Mouse (Mus musculus): ENCODE measurements around the gene Srebf2.
A peak's percentile ranks its signal among the peaks of the same experiment; 100 is the strongest.
"Not testable (repeated sequence)": the region's sequence is repeated elsewhere in the genome, so short reads cannot be mapped to it uniquely, and the experiment has no call there.

Srebf2 gene

DNA sequence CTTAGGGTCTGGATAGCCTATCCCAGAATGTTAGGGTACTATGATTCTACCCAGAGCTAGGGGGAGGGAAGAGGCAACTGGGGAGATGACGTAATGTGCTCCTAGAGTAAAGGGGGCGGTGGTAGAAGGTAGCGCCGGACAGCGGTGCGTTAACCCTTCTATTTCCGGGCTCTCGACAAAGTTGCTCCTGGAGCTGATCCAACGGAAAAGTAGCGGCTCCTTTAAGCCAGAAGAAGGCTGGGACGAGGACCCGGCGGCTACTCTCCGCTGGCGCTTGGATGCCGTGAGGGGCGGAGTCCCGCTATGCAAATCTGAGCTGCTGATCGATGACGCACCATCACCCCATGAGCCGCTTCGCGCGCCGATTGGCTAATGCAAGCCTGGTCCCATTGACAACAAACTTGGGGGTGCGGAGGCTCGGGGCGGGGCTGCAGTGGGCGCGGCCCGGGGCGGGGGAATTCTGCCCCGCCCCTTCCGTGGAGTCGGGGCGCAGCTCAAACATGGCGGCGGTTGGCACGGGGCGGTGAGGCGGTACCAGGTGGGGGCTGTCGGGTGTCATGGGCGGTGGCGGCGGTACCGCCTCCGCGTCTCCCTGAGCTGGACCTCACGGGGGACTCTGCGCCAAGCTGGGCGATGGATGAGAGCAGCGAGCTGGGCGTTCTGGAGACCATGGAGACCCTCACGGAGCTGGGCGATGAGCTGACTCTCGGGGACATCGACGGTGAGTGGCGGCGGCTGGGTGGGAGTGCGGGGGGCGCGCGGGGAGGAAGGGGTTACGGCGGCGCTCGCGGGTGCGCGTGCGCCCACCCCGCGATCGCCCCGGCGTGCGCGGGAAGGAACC, at the start of gene Srebf2:
Srebf2 (plus strand) TSS at position 412 of the 841 bp plus-strand sequence.
- DNase-seq = peak; percentile 100

DNA sequence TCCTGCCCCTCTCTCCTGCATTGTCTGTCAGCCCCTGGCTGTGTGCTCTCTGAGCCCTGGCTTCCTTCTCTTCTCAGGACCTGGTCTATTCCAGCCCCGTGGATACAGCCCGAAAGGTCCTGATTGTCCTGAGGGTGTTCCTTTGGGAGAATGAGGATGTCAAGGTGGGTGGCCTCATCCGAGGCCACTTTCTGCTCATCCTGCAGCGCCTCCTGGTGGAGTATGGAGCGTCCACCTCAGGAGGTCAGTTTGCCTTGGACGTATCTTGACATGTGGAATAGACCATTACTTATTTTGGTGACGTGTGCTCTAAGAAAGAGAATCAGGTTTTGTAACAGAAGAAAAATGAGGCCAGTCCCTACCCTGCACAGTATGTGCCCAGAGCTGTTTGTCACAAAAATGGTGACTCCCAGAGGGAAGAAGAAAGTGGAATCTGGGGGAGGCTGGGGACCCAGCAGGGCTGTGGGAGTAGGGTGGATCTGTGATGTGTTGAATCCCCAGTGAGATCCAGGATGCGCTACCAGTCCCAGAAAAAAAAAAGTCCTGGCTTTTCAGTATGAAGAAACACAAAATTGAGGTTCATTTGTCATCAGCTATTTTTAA, 39.9 kb upstream of the Srebf2 start:
- DNase-seq = peak; percentile 45

DNA sequence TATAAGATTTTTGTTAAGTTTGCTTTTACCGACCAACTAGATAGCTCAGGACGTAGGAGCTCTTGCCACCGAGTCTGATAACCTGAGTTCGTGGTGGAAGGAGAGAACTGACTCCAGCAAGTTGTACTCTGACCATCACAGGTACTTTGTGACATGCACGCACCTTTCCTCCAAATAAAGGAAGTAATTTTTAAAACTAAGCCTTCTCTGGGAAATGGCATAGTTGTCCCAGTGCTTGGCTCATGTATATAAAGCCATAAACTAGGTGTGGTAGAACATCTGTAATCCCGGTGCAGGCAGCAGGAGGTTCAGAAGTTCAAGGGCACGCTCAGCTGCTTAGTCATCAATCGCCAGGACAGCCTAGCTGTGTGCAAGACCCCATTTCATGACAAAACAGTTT, 26.4 kb upstream of the Srebf2 start:
- no peak for DNase-seq

DNA sequence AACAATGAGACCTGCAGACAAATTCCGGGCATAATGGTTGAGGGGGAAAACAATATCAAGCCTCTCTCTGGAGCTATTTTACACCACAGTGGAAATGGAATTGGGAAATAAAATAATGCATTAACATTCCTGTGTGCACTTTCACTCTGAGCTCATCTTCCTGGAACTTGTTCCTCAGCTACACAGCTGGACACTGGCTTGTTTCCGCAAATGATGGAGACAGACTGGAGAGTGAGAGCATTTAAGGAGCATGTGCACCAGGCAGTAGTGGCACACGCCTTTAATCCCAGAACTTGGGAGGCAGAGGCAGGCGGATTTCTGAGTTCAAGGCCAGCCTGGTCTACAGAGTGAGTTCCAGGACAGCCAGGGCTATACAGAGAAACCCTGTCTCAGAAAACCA, 20.3 kb upstream of the Srebf2 start:
- DNase-seq = not testable (repeated sequence)

DNA sequence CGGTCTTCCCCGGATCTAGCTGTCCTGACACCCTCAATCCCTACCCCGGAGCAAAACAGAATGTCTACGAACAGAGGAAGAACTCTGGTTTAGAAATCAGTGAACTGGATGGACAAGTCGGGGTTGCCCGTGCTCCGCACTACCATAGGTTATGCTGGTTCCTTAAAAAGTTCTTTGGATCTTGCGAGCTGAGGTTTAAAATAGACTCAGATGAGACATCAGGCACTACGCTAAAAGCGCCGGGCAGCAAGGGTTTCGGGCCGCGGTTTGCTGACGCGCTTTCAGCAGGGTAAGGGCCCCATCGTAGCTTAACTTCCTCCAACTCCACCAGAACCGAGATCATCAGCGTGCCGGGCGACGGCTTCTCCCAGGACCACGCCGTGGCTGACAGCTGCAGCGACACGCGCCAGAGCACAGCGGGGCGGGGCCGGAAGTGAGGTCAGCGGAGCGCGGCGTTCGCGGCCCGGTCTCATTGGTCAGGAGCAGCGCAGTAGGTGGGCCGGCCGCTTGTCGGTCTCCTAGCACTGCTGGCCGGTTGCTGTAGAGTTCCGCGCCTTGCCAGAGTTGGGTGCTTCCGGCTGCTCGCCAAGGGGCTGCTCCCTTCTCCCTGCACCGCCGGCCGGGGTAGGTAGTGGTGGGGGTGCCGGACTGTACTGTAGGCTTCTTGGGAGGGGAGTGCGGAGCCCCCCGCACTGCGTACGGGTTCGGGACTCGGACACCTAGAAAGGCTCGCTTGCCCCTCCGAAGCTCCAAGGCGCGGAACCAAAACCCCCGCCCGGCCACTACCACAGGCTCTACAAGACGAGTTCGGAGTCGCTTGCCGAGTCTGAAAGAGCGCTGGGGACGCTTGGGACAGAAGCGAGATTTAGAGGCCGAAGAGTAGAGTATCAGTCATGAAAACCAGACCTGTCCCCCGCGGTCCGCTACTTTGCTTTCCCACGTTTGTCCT, 19.3 kb upstream of the Srebf2 start, which contains the start of gene Ccdc134:
Ccdc134 (plus strand) TSS at position 497 of the 949 bp plus-strand sequence.
- DNase-seq = peak; percentile 96

DNA sequence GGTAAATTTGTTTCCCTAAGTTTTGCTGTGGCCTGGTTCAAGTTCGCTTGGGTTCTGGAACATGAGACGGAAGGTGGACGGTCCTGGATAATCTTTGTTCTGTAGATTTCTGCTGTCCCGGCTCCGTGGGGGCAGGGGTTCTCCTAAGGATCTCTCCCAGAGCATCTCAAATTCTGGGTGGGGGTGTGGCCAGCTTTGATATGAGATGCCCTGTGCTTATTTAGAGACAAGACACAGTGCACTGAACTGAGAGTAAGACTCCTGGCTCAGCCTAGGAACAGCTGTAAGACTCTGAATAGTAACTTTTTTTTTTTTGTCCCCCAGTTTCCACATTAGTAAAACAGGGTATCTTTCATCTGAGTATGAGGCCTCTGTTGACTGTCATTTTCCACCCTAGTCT, 18.6 kb upstream of the Srebf2 start:
- no peak for DNase-seq

DNA sequence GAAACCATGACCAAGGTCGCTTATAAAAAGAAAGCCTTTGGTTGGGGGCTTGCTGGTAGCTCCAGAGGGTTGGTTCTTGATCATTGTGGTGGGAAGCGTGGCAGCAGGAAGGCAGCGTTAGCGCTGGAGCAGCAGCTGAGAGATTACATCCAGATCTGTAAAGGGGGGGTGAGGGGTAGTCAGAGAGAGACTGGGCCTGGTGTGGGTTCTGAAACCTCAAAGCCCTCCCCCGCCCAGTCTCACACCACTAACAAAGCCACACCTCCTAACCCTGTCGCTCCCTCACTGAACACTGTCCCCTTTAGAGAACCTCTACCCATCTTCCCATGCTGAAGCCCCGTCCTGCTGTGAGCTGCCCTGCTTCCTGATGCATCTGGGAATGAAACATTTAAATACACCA, 16.4 kb upstream of the Srebf2 start:
- no peak for DNase-seq

DNA sequence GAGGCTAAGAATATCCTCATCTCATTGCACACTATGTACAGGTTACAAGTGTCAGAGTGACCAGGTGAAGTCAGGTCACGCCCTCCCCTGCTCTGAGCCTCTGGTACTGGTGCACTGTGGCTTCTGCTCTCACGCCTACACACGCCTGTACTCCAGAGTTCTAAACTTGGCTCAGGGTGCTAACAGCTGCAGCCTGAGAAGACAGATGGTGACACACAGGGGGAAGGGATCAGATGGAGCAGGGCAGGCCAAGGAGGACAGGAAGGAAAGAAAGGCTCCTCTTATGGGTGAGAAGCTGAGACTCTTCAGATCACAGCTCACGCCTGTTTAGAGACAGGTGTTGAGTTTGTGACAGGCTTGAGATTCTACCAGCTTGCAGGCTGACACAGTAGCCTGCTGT, 11.6 kb upstream of the Srebf2 start:
- no peak for DNase-seq

DNA sequence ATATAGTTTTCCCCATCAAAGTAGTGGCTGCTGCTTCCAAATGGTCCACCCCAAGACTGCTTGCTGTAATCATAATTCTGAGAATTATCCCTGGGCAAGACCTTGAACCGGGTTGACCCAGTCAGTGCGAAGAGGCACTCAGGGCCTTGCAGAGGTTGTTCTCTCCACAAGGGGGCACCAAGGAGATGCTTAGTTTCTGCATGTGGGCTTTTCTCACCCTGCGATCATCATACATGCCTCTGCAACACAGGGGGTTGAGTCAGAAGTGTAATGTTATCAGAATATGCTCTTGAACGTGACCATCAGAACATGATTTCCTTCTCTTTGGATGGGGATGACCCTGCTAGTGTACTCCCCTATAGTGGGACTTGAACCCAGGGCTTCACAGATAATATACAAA, 8.4 kb upstream of the Srebf2 start:
- DNase-seq = peak; percentile 74

DNA sequence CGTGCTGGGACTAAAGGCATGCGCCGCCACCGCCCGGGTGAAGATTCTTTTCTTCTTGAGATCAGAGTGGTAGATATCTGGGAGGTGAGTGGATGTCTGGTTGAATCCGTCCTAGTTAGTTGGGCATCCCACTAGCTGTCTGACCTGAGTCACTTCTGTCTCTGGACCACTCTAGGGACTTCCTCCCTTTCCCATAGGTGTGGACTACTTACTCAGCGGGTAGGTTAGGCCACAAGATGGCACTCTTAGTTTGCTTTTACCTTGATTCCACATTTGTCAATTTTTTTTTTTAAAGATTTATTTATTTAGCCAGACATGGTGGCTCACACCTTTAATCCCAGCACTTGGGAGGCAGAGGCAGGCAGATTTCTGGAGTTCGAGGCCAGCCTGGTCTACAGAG, 7.8 kb upstream of the Srebf2 start:
- DNase-seq = peak; percentile 54

DNA sequence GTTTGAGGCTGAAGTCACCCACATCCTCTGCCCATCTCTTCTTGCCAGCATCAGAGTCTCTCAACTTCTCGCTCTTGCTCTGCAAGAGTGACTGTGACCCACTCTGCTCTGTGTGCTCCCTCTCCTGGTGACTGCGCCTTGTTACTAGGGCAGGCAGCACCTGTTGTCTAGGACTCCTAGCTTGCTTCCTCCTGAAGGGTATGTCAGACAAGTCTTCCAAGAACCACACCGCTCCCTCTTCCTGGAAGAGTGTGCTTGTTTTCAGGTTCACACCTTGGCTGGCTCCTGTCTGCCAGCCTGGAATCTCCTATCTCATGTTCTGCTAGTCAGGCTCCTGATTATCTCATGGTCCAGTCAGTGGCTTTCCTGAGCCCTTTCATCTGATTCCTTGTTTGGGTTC, 6.6 kb upstream of the Srebf2 start:
- DNase-seq = no peak

DNA sequence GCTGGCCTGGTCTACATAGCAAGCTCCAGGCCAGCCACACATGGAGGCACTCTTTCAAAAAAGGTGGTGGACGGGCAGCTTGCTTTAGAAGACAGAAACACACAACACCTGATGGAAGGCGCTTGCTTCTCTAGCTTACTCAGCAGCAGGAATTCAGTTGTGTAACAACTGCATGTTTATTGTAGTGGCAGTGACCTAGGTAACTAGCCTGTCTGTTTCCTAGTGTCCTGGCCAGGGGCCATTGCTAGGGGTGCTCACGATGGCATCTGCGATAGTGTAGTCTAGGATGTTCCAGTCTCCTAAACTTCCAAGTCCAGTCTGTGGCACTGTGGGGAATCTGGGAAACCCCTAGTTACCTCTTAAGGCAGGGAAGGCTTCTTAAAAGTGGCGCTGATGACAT, 2.8 kb upstream of the Srebf2 start:
- DNase-seq = no peak

DNA sequence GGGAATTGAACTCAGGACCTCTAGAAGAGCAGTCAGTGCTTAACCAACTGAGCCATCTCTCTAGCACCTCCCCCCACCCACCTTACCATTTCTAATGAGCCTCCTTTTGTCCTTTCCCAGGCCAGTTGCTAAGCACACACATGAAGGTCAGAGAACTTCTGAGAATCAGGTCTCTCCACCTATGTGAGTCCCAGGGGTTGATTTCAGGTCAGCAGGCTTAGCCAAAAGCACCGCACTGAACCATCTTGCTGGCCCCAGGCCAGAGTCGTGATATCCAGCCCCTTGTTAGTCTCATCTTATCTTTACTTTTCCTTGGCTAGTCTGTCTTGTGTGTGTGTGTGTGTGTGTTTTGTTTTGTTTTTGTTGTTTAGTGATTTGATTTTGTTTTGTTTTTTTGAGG, 1.6 kb upstream of the Srebf2 start:
- DNase-seq = no peak

DNA sequence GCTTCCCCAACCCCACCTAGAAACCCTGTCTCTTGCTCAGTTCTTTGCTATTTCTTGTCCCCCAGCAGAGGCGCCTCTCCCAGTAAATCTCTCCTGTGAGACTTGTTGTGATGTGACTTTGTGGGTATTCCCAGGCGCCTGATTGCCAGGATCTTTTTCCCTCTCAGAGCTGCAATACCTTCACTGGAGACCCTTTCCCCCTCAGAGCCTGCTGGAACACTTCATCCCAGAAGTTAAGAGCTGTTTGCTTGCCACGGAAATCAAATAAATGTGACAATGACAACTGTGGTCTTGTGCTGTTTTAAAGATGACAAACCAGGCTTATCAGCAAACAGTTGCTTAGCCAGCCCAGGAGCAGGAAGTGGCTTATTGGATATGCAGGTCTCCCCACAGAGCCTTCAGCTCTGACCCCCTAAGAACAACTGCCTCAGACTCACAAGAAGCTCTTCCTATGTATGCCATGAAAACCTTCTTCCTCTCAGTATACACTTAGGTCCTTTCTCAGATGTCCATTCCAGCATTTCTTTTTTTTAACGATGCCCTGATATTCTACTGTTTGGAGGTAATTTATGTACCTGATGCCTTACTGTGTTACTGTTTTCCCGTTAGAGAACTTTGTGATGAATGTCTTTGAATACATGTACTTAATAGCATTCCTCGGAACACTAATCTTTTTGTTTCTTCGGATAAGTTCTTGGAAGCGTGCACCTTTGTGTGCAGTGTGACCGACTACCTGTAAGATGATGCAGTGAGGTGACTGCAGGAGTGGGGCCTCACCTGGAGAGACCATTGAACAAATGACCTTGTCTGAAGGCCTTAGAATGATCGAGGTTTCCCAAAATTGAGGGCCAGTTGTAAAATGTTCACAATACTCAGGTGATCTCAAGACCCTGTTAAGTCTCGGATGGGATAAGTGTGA, 871 bp upstream of the Srebf2 start:
- no peak for DNase-seq

DNA sequence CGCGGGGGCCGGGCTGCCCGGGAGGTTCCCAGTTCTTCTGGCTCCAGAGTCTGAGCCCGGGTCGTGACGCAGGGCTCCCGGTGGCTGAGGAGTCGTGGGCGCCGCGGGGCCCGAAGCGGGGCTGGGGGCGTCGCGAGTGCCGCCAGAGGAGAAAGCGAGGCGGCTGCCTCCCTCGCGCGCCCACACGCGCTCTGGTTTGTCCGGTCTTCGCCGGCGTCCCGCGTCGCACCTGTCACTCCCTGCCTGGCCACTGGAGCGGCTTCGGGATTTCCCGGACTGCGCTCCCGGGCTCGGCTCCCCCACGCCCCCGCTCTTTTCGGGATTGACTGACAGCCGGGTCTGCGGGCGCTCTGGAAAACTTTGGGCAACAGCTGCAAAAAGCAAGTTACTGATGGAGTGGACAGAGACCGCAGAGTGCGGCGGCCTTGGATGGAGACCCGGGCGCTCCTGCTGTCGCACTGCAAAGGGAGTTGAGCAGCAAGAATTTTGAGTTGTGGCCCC, 680 bp downstream of the Srebf2 start:
- peak; percentile 55 for DNase-seq

DNA sequence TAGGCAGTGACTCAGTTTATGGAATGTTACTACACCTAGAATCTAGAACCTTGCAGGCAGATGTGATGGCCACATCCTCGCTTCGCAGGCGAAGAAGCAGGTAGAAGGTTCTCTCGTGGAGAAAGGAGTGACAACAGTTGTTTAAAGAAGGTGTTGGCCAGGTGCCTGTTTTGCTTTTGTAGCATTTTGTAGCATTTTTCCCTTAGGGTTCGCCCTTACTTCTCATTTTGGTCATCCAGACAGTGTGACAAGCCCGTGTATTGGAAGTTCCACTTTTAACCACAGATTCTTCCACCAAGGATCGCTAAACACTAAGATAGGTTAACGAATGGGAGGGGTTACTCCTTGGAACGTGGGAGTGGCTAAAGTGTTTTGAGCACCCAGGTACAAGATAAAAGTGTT, 1.5 kb downstream of the Srebf2 start:
- DNase-seq = no peak

DNA sequence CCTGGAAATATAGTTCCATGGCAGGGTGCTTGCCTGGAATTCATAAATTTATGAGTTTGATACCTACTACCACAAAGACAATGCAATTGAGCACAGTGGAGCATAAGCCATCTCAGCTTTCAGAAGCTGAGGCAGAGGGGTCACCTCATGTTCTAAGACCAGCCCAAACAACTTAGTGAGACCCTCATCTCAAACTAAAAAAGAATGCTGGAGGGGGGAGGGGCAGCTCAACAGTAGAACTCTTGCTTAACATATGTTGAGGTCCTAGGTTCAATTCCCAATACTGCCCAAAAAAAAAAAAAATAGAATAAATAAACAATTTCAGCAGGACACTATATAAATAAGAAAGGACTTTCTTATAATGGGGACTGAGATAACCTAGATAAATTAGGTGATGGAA, 3.1 kb downstream of the Srebf2 start:
- no peak for DNase-seq

DNA sequence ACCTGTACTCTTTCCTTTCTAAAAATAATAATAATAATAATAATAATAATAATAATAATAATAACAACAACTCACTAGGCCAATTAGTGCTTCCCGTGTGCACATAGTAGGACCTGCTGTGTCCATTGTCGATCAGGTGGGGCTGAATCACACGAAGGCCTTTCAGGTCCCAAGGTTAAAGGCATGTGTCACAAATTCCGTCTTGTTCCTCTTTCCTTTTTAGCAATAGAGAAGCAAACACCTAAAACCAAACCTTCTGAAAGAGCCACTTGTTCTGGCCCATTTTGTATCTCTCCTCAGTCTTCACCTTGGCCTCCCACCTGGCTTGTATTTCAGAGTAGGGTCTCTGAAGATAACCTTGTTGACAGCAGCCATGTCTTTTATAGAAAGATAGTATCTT, 4.2 kb downstream of the Srebf2 start:
- DNase-seq = no peak

DNA sequence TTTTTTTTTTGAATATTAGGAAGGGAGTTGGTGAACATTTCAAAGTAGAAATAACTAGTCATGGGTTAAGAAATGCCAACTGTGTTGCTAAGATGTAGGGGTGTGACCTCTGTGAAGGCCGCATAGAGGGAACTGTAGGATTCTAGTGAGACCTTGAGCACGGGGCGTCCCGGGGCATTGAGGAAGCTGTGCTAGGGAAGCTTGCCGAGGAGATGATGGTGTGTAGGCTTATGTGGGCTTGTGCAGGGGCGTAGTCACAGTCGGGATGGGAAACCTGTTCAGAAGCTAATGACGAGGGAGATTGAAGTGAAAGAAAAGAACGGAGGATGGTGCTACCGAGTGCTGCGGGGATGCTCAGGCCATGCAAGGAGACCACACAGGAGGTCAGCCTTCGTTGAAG, 5.0 kb downstream of the Srebf2 start:
- DNase-seq = no peak

DNA sequence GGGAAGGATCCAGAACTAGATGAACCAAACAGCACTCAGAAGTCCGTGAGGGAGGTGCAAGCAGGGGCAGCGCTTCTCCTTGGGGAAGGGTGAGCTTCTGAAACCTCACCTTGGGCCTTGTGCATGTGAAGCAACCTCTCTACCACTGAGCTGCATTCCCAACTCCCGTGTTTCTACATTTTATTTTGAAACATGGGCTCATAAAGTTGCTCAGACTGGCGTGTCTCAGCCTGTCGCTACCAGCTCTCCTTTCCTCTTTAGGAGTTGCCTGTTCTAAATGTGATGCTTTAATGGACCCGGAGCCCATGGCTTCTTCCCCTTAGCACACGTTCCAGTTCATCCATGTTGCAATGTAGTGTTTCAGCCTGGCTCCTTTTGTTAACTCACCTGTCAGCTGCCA, 5.5 kb downstream of the Srebf2 start:
- DNase-seq = no peak

DNA sequence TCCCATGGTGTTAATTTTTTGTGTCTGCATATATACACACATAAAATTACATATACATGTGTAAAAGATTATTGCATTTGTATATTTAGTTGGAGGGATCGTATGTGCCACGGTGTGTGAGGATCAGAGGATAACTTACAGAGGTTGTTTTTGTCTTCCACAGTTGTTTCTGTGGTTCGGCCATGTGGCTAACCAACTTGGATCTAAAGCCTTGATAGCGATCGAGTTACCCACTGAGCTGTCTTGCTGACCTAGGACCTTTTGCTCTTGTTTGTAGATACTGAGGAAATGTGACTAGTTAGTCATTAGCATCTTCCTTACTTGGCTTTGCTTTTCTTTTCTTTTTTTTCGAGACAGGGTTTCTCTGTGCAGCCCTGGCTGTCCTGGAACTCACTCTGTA, 9.3 kb downstream of the Srebf2 start:
- DNase-seq = no peak

DNA sequence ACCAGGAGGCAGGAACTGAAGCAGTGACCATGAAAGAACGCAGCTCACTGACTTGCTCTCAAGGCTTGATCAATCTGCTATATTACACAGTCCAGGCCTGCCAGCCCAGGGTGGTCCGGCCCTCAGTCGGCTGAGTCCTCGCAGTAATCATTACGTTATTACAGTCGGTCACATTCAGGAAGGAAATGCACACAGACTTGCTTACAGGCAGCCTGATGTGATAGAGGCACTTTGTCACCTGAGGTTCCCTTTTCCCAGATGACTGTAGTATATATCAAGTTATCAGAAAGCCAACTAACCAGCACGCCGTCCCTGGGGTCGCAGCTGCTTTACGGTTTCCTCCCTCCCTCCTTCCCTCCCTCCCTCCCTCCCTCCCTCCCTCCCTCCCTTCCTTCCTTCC, 9.9 kb downstream of the Srebf2 start:
- no peak for DNase-seq
